Mouse (Mus musculus) left cerebral cortex, adult 9 months (tissue): ENCODE results near the gene Dhx16.

Experiments used
- DNase-seq, 2 experiments: peaks; one replicate each; pipeline ENCODE4 v3.0.0; 2022; ENCODE audit warnings: low spot score in 2 of 2

Dhx16 gene

DNA sequence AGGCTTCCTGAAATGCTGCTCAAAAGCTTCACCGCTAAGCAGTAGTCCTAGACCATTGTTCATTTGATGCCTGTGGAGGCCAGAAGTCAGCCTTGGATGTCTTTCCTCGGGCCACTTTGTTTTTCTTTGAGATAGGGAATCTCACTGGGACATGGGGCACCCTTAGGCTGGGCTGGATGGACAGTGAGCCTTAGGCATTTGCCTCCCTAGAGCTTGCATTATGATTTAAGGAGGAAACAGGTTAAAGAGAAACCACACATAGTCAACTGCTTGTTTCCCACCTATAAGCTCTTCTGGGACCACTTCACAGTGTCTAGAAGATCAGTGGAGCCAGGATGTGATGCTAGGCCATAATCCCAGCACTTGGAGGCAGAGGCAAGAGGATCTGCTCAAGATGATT, 19.8 kb upstream of the Dhx16 start:
- DNase-seq, result no peak

DNA sequence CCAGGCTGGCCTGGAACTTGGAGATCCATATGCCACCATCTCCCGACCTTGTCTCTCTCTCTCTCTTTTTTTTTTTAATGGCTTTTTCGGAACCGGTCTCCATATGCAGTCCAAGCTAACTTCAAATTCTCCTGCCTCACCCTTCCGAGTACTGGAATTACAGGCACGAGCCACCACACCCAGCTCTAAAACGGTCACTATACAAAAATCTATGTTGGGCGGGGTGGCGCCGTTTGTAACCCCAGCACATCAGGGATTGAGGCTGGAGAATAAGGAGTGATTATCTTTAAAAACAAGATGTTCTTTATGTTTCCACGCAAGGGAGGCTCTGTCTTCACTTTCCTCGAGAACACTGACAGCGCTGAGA, 18.8 kb upstream of the Dhx16 start:
- no peak for DNase-seq

- peak in 1 of 2 experiments; percentile 86 for DNase-seq
These were observed 18.3 kb upstream of the Dhx16 start, which contains the start of gene Nrm for GRCm38 (mm10) chr17:35861198-35861857. Nrm (plus strand) TSS chr17:35861318.

- no peak for DNase-seq
These were observed 14.7 kb upstream of the Dhx16 start for GRCm38 (mm10) chr17:35864832-35865353.

- DNase-seq, result no peak
These were observed 13.9 kb upstream of the Dhx16 start, which contains the start of gene Ppp1r18 for GRCm38 (mm10) chr17:35865481-35866280. Ppp1r18 (plus strand) TSS chr17:35865593.

GRCm38 (mm10) chr17:35866281-35866831, 13.3 kb upstream of the Dhx16 start:
- no peak for DNase-seq

- DNase-seq, result no peak
These were observed 12.4 kb upstream of the Dhx16 start for GRCm38 (mm10) chr17:35866911-35867890.

DNA sequence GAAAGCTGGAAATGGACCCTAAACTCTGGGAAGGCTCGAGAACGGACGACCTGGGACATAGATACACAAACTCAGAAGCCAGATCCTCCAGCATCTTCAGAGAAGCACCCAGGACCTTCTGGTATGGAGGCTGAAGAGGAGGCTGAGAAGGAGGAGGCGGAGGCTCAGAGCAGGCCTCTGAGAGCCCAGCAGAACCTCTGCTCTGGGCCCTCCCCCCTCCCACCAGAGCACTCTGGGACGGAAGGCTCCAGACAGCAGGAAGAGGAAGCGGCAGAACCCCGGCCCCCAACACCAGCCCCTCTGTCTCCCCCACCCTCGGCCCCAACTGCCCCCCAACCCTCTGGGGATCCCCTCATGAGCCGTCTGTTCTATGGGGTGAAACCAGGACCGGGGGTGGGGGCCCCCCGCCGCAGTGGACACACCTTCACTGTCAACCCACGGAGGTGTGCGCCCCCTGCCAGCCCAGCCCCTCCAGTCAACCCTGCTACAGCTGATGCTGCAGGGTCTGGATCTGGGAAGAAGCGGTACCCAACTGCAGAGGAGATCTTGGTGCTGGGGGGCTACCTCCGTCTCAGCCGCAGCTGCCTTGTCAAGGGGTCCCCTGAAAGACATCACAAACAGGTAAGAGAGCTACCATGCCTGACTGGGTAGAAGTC, 11.3 kb upstream of the Dhx16 start:
- no peak for DNase-seq

- DNase-seq, result no peak
These were observed 10.7 kb upstream of the Dhx16 start for GRCm38 (mm10) chr17:35868961-35869345.

DNA sequence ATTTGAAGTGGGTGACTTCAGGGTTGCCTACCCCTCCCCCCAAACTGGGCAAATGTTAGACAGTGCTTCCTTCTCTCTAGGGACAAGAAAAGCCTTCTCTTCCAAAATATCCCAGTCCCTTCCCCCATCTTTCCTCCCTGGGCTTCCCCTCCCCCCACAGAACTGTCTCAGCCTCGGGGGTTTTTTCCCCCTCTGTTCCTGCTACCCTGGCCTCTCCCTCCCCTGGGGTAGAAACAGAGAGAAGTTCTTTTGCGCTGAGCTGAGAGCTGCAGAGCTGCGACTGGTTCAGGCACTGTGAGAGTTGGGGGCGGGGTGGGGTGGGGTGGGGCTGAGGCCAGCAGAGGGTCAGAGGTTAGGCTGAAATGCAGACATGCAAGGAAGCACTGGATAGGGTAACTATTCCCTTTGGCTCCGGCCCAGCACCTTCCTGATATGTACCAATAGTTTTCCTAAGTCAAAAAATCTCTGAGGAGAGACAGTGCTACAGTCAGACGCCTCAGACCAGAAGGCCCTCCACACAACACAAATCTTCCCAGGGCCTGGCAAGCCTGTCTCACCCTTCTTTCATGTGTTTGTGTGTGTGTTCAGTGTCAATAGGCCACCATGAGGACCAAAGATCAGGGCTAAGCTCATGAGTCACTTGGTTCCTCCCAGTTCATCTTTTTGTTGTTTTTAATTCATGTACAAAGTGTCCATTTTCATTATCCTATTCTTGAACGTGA, 10.1 kb upstream of the Dhx16 start:
- no peak for DNase-seq

GRCm38 (mm10) chr17:35870151-35870883, 9.3 kb upstream of the Dhx16 start:
- peak in 1 of 2 experiments; percentile 31 for DNase-seq

DNA sequence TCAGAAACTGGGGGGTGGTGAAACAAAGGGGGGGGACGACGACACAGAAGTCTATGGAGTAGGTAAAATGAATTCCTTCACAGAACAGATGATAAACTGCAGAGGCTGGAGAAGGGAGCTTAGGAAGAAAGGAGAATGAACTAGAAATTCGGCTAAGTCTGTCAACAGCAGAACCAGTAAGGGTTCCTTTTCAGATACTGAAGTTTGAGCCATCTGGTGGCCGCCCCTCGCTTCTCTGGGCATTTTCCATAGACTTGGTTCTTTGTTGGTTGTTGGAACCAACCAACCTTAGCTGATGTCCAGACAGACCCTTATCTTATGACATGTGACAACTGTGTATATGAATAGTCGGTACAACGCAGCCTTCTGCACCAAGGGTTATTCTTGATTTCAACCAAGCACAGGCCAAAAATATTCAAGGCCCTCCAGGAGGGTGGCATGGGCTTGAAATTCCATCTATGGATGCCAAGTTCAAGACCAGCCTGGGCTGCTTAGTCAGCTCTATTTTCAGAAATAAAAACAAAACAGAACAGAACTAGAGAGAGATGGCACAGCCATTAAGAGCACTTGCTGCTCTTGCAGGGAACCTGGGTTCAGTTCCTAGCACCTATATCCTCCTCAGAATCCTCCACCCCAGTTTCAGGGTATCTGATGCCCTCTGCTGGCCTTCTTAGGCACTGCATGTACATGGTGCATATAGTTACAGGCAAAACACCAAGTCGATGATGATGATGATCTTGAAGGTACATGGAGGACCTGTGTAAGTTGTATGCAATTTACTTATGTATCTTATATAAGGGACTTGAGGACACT, 8.5 kb upstream of the Dhx16 start:
- DNase-seq, result no peak

DNA sequence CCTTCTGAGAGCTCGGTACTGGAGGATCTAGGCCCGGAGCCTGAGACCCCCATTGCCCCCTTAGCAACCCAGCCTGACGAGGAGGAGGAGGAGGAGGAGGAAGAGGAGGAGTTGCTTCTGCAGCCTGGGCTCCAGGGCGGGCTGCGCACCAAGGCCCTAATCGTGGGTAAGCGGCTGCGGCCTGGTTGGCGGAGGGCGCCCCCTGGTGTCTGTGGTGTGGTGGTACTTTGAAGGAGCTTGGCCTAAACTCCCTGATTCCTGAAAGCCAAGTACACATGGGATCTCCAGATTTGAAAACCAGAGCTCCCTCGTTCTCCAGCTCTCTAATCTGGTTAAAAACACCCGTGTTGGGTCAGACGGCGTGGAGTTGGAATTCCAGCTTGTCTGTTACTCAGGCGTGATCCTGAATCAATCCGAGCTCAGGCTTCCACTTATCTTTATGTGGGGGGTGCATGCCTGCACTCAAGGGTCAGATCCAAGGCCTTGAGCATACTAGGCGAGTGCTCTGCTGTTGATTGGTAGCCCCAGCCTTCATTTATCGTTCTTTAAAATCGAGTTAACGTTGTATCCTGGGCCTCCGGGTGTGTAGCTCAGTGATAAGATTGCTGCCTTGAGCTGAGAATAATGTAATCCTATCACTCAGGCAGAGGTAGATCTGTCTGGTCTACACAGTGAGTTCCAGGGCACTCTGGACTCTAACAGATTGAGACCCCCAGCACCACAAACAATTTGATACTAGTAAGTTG, 5.7 kb upstream of the Dhx16 start:
- DNase-seq, result peak in 1 of 2 experiments; percentile 85

- peak in 1 of 2 experiments; percentile 64 for DNase-seq
These were observed 4.9 kb upstream of the Dhx16 start for GRCm38 (mm10) chr17:35874721-35875120.

GRCm38 (mm10) chr17:35882924-35883323, 3.3 kb downstream of the Dhx16 start:
- DNase-seq, result no peak

GRCm38 (mm10) chr17:35883777-35884176, 4.2 kb downstream of the Dhx16 start:
- DNase-seq, result no peak

DNA sequence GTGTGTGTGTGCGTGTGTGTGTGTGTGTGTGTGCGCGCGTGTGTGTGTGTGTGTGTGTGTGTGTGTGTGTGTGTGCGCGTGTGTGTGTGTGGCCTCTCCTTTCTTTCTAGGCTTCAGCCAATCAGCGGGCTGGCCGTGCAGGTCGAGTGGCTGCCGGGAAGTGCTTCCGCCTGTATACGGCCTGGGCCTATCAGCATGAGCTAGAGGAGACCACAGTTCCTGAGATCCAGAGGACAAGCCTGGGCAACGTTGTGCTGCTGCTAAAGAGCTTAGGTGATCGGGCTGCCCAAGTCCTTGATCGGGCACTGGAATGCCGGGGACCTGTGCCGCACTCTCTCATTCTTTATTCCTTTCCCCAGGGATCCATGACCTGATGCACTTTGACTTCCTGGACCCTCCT, 8.1 kb downstream of the Dhx16 start:
- no peak for DNase-seq
